ENCODE assay signal across 1 mouse cellular context in genomic region chr4:45770638-45771033, GRCm38 (mm10).
TF ChIP-seq lines count a peak whose summit lies in the region.

No protein-coding gene starts in this region.

TF ChIP-seq in ES-E14, 5 proteins besides CTCF, POLR2A, EP300 and RAD21:
- TF ChIP-seq ZNF384 (IDR thresholded peaks at IDR 0.05; ENCODE audit: low read depth, low read length) = no peak
- no peak for TF ChIP-seq HCFC1 (IDR thresholded peaks at IDR 0.05; ENCODE audit: borderline replicate concordance, insufficient read depth, low read length)
- TF ChIP-seq MAFK (IDR thresholded peaks at IDR 0.05; ENCODE audit: insufficient read depth, low read depth, low read length) = no peak
- no peak for TF ChIP-seq ZC3H11A (IDR thresholded peaks at IDR 0.05; ENCODE audit: borderline replicate concordance, low read depth, low read length)
- TF ChIP-seq CHD2 (IDR thresholded peaks at IDR 0.05; ENCODE audit: low read depth, low read length) = no peak
